Mouse (Mus musculus) embryonic facial prominence, embryonic 15.5 days (tissue): ENCODE measurements around the gene Tmem56. TPM values are rescaled to one million over a fixed set of nuclear protein-coding genes. Genes with fewer than 3 reads are reported as not detected.

ENCODE experiments used
- ATAC-seq: fragments of 200-750 bp; cut with Nextera tagmentation; 2 replicates; pipeline ENCODE4 v1.8.0; 2017; ENCODE audit warnings: low read depth, moderate TSS enrichment; ENCODE audit not compliant: insufficient number of reproducible peaks, low FRiP score, low TSS enrichment
- H3K27ac ChIP-seq: fragments of 300-500 bp; sonication (generic); replicated peaks from 2 replicates; pipeline ENCODE4 v1.5.1; 2015; ENCODE audit warnings: mild to moderate bottlenecking, inconsistent platforms
- H3K27me3 ChIP-seq: fragments of 300-500 bp; sonication (generic); 2 replicates; pipeline ENCODE4 v1.6.1; 2015; ENCODE audit warnings: inconsistent platforms
- H3K36me3 ChIP-seq: fragments of 300-500 bp; sonication (generic); 2 replicates; pipeline ENCODE4 v1.6.1; 2015; ENCODE audit warnings: mild to moderate bottlenecking, inconsistent platforms
- H3K4me1 ChIP-seq: fragments of 300-500 bp; sonication (generic); 2 replicates; pipeline ENCODE4 v1.6.1; 2015; ENCODE audit warnings: inconsistent platforms
- H3K4me2 ChIP-seq: fragments of 300-500 bp; sonication (generic); replicated peaks from 2 replicates; pipeline ENCODE4 v1.6.1; 2015; ENCODE audit warnings: mild to moderate bottlenecking, inconsistent platforms
- H3K4me3 ChIP-seq: fragments of 300-500 bp; sonication (generic); replicated peaks from 2 replicates; pipeline ENCODE4 v1.5.1; 2015; ENCODE audit warnings: mild to moderate bottlenecking, inconsistent platforms
- H3K9ac ChIP-seq: fragments of 300-500 bp; sonication (generic); 2 replicates; pipeline ENCODE4 v1.6.1; 2015; ENCODE audit warnings: inconsistent platforms
- H3K9me3 ChIP-seq: fragments of 300-500 bp; sonication (generic); replicated peaks from 2 replicates; pipeline ENCODE4 v1.6.1; 2016; ENCODE audit warnings: inconsistent platforms
- WGBS: fragments of 180-500 bp; shearing (Covaris S2); methylation state at CpG from one replicate; pipeline ENCODE4 v1.1.7; 2015; 5-methylcytosine and 5-hydroxymethylcytosine counted together
- polyA plus RNA-seq: library from polyadenylated mRNA; unstranded; fragments of >200 nt; fragmentation: Nextera tagmentation; extraction: Ambion mirVana; gene quantifications from 2 replicates; pipeline ENCODE4 v1.2.1, GENCODE M21; 2015

Tmem56 gene
- polyA plus RNA-seq: 1.2 and 1.3 TPM in 2 replicates

DNA sequence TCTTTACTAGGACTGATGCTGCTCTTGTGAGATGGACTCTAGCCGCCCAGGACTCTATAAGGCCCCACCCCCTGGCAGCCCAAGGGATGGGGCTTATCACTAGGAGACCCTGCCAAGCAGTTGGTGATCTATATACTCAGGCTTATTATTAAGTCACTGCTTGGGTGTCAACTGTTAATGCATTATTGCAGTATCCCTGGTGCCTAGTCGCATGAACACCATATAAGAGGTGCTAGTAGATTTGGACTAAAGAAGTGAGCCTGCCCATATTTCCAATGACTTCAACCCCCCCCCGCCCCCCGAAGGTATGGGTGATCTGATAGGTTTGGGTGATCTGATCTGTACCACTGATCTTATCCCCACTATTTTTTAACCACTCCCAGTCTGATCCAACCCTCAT, at the start of gene Tmem56:
Gene Tmem56 (minus strand): TSS at position 101 of the 400 bp plus-strand sequence.
- Histone ChIP-seq H3K4me3 (no peak within 1 kb of the TSS), H3K27me3 (no peaks in the 10 kb centered on the region), H3K9me3 (no peaks in the 10 kb centered on the region), H3K36me3 (no peaks in the 10 kb centered on the region), H3K4me2 (no peak within 1 kb of the TSS), H3K9ac (no peak within 1 kb of the TSS), H3K27ac (no peak within 1 kb of the TSS), H3K4me1 (no peaks in the 10 kb centered on the region)
- ATAC-seq: no peak
- 85% methylated on average over 4 of the region's 4 CpGs for WGBS

DNA sequence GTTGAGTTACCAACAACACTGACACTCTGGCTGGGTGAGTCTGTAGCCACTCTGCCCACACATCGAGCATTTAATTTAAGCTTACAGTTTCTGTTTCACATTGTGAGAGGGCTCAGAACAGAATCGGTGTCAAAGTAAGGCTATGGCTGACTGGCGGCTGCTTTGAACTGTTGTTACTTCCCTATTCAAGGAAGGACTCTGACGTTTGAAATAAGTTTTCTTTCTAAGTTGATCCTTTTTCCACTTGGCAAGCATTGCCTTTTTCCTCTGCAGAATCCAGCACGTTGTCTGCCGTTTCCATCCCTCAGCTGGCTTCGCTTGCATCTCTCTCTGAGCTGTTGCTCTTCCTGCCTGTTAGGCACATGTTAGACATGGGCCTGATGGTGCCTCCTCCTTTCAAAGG, 47.3 kb upstream of the Tmem56 start:
- 35% methylated on average over 7 of the region's 7 CpGs for WGBS
- H3K9me3 ChIP-seq: no peaks in the 10 kb centered on the region

DNA sequence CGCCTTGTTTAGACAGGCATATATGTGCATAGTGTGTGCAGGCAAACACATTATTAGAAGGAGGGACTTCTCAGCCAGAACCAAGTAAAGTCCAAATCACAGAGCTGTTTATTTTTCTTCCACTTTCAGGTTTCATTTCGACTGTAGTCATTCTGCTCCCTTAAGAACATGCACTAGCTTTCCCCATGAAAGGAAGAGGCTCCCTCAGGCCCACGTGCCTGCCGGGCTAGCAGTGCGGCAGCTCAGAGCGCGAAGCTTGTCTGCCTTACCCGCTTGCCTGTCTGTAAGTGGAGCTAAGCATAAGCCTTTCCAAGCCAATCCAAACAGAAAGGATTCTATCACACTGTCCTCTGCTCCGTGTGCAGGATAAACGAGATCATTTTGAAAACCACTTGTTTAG, 46.7 kb upstream of the Tmem56 start:
- Histone ChIP-seq H3K36me3 (no peaks in the 10 kb centered on the region), H3K27ac (peak overlapping the region; percentile 65; the same call in 1 of the 2 replicates), H3K9ac (no peak overlapping the region), H3K4me3 (no peak overlapping the region), H3K9me3 (no peaks in the 10 kb centered on the region), H3K4me1 (peaks cover 16% of the 10 kb centered on the region), H3K27me3 (no peaks in the 10 kb centered on the region), H3K4me2 (no peak overlapping the region)
- ATAC-seq: no peak
- WGBS: 44% methylated on average over 10 of the region's 10 CpGs

More for the DNA sequence above, 47.3 kb upstream of the Tmem56 start:
- Histone ChIP-seq H3K27me3 (no peaks in the 10 kb centered on the region), H3K4me3 (no peak overlapping the region), H3K4me2 (no peak overlapping the region; the same call in 1 of the 2 replicates), H3K27ac (peak overlapping the region; percentile 65; the same call in 1 of the 2 replicates), H3K9ac (no peak overlapping the region), H3K36me3 (no peaks in the 10 kb centered on the region), H3K4me1 (peaks cover 16% of the 10 kb centered on the region)
- ATAC-seq: no peak

DNA sequence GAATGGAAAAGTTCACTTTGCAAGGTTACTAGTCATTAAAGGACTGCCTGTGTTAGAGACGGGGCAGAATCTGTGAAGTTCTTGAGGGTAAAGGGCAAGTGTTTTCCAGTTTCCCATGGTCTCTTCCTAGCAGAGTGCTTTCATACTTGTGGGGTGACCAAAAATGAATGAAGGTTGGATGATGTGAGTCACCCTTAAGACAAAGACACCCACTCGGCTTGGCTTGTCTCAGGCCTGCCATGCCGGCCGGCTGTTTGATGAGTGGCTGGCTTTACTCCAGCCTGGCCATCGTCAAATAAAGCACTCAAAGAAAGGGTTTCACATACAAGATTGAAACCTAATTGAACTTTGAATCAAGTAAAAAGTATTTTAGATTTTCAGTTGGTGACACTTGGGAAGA, 44.5 kb upstream of the Tmem56 start:
- Histone ChIP-seq H3K4me1 (peaks cover 16% of the 10 kb centered on the region), H3K9me3 (no peaks in the 10 kb centered on the region), H3K27me3 (no peaks in the 10 kb centered on the region), H3K4me3 (no peak overlapping the region), H3K4me2 (no peak overlapping the region), H3K27ac (no peak overlapping the region), H3K36me3 (no peaks in the 10 kb centered on the region), H3K9ac (no peak overlapping the region)
- WGBS: 86% methylated on average over 5 of the region's 5 CpGs
- ATAC-seq: no peak

DNA sequence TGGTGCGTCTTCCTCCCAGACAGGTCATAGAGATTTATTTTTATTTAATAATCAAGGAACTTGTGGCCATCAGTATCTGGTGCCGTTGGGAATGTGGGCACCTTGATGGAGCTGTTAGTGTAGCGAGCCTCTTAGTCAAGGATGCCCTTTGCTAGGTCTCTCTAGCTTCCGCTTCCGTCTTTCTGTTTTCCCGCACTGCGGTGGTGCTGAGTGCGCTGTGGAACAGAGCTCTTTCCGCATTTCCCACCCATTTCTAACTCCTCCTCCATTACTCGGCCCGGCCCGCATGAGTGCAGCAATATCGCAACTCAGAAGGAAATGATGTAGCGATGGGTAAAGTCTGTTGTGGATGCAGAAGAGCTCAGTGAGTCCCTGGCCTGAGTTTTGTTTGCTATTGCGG, 40.5 kb upstream of the Tmem56 start:
- Histone ChIP-seq H3K36me3 (no peaks in the 10 kb centered on the region), H3K27ac (no peak overlapping the region), H3K4me3 (no peak overlapping the region), H3K9ac (no peak overlapping the region), H3K4me1 (no peaks in the 10 kb centered on the region), H3K4me2 (no peak overlapping the region), H3K27me3 (no peaks in the 10 kb centered on the region), H3K9me3 (no peaks in the 10 kb centered on the region)
- ATAC-seq: no peak
- WGBS: 96% methylated on average over 15 of the region's 15 CpGs

DNA sequence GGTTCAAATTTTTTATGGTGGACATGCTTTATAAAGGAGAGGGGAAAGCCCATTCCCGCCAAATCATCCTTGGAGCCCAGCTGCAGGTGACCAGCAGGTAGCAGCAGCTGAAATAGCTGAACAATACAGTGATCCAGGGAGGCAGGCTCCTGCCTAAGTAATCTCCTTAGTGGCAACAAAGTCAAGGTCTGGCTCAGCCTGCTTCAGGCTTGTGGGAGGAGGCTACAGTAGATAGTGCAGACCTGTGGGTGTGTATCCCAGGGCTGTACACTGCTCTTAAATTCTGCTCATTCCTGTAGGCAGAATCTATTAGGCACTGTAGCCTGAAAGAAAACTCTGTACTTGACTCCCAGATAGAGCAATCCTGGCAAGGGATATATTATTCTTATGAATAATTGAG, 38.0 kb upstream of the Tmem56 start:
- ATAC-seq: no peak
- Histone ChIP-seq H3K4me2 (no peak overlapping the region), H3K4me3 (no peak overlapping the region), H3K27me3 (no peaks in the 10 kb centered on the region), H3K9ac (no peak overlapping the region), H3K27ac (0 out of 2 replicates have a peak overlapping the region, but pooled peaks have one; percentile 34), H3K36me3 (no peaks in the 10 kb centered on the region), H3K9me3 (peaks cover 3% of the 10 kb centered on the region; the same call in 1 of the 2 replicates), H3K4me1 (no peaks in the 10 kb centered on the region)
- WGBS: 75% methylated on average over 1 of the region's 1 CpGs

DNA sequence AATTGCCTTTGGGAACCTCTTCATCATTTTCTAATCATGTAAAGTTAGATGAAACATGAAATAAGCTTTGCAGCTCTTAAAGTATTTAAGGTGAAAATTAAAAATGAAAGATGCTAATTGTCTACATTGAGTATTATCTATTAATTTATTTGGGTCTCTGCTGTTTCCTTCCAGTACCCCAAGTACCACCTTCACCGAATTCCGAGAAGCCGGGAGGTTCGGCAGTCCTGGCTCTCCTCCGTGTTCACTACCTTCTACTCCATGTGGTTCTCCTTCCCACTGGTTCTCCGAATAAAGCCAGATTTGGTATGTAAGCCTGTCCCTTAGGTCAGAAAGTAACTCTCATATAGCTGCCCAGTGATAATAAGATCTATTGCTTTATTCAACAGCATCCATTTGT, 37.0 kb upstream of the Tmem56 start:
- 90% methylated on average over 6 of the region's 6 CpGs for WGBS
- no peak overlapping the region for H3K4me2 ChIP-seq
- 0 out of 2 replicates have a peak, but pooled peaks cover 2% of the 10 kb centered on the region for H3K4me1 ChIP-seq
- no peaks in the 10 kb centered on the region for H3K27me3 ChIP-seq
- H3K9me3 ChIP-seq: peaks cover 3% of the 10 kb centered on the region; the same call in 1 of the 2 replicates
- H3K9ac ChIP-seq: no peak overlapping the region
- H3K36me3 ChIP-seq: no peaks in the 10 kb centered on the region
- no peak overlapping the region for H3K27ac ChIP-seq
- no peak overlapping the region for H3K4me3 ChIP-seq
- ATAC-seq: no peak

DNA sequence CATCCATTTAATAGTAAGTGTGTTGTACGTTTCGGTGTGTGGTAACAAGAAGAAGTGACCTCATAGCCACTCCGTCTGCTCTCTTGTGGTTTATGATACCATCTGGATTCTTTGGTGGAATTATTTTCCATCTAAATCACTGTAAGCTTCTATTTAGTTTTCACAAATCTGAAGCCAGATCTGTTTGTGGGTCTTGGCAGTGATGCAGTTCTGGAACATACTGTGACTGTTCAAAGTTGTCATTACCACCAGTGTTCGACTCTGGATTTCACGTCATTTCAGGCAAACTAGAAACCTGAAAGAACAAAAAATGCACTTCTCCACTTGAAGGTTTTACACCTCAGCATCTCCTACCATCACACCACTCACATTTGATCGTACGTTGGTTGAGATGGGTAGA, 32.6 kb upstream of the Tmem56 start:
- Histone ChIP-seq H3K27ac (no peak overlapping the region), H3K9me3 (peaks cover 3% of the 10 kb centered on the region; the same call in 1 of the 2 replicates), H3K27me3 (no peaks in the 10 kb centered on the region), H3K4me2 (no peak overlapping the region), H3K4me3 (no peak overlapping the region), H3K4me1 (0 out of 2 replicates have a peak, but pooled peaks cover 6% of the 10 kb centered on the region), H3K9ac (no peak overlapping the region), H3K36me3 (no peaks in the 10 kb centered on the region)
- no peak for ATAC-seq
- WGBS: 76% methylated on average over 7 of the region's 7 CpGs

DNA sequence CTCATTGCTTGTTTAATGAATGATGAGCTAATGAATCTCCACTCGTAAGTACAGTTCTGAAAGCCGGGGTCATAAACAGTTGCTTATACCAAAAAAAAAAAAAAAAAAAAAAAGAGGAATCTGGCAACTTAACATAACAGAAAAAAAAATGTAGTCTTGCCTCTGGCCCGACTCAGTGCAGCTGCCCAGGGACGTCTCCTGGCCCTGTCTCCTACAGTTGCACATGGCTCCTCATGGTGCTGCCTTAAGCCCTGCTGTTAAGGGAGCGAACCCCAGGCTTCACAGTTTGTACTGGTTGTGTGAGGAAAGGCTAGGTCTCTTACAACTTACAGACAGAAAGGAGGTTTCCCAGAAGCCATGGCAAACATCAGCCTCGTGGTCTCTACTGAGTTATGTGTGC, 31.3 kb upstream of the Tmem56 start:
- Histone ChIP-seq H3K27ac (no peak overlapping the region), H3K36me3 (no peaks in the 10 kb centered on the region), H3K9ac (no peak overlapping the region), H3K4me2 (no peak overlapping the region), H3K4me3 (no peak overlapping the region), H3K9me3 (peaks cover 3% of the 10 kb centered on the region; the same call in 1 of the 2 replicates), H3K4me1 (0 out of 2 replicates have a peak, but pooled peaks cover 6% of the 10 kb centered on the region), H3K27me3 (no peaks in the 10 kb centered on the region)
- no peak for ATAC-seq
- WGBS: 73% methylated on average over 6 of the region's 6 CpGs

DNA sequence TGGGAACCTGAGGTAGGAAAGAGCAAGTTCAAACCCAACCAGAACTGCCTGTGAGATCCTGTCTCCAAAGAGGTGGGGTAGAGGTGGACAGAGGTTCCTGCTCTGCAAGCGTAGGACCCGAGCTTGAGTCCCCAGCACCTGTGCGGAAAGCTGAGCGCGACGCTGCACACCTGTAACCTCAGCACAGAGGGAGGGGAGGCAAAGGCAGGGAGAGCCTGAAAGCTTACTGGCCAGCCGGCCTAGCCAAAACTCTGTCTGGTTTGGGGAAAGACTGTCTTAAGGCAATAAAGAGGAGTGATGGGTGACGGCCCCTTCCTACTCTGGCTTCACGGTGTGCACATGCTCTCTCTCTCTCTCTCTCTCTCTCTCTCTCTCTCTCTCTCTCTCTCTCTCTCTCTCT, 30.1 kb upstream of the Tmem56 start:
- 71% methylated on average over 9 of the region's 9 CpGs for WGBS
- 0 out of 2 replicates have a peak, but pooled peaks cover 6% of the 10 kb centered on the region for H3K4me1 ChIP-seq
- H3K4me3 ChIP-seq: no peak overlapping the region
- no peaks in the 10 kb centered on the region for H3K36me3 ChIP-seq
- H3K9ac ChIP-seq: no peak overlapping the region
- H3K9me3 ChIP-seq: peaks cover 3% of the 10 kb centered on the region; the same call in 1 of the 2 replicates
- H3K4me2 ChIP-seq: no peak overlapping the region
- no peaks in the 10 kb centered on the region for H3K27me3 ChIP-seq
- ATAC-seq: no peak
- no peak overlapping the region for H3K27ac ChIP-seq

DNA sequence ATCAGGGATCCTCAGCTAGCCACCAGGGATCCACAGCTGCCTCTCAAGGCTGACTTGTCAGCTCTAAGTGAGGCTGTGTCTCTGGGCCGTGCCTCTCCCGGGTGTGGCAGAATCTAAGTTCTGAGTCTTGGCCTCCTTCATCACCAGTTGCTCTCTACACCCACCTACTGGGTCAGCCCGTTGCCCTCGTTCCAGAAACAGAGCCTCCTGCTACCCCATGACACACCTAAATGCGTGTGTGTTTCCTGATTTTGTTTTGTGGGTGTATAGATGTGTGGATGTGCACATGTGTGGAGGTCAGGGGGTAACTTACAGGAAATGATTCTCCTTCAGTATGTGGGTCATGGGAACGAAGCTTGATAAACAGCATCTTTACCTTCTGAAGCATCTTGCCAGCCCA, 29.5 kb upstream of the Tmem56 start:
- Histone ChIP-seq H3K27me3 (no peaks in the 10 kb centered on the region), H3K4me3 (no peak overlapping the region), H3K9me3 (0 out of 2 replicates have a peak, but pooled peaks cover 3% of the 10 kb centered on the region), H3K9ac (no peak overlapping the region), H3K4me1 (0 out of 2 replicates have a peak, but pooled peaks cover 6% of the 10 kb centered on the region), H3K4me2 (no peak overlapping the region), H3K36me3 (no peaks in the 10 kb centered on the region), H3K27ac (no peak overlapping the region)
- no peak for ATAC-seq
- WGBS: 70% methylated on average over 6 of the region's 6 CpGs
